Mouse (Mus musculus) C2C12 (cell line): ENCODE data around the gene Slamf8.

Experiments
- CTCF ChIP-seq: IDR thresholded peaks from one replicate; pipeline ENCODE4 v1.5.1; 2011; ENCODE audit not compliant: control insufficient read depth, insufficient read depth, insufficient read length
- MYOG ChIP-seq: IDR thresholded peaks from one replicate; pipeline ENCODE4 v1.6.1; 2011; ENCODE audit not compliant: control insufficient read depth, insufficient read length; ENCODE audit errors: extremely low read depth

DNA sequence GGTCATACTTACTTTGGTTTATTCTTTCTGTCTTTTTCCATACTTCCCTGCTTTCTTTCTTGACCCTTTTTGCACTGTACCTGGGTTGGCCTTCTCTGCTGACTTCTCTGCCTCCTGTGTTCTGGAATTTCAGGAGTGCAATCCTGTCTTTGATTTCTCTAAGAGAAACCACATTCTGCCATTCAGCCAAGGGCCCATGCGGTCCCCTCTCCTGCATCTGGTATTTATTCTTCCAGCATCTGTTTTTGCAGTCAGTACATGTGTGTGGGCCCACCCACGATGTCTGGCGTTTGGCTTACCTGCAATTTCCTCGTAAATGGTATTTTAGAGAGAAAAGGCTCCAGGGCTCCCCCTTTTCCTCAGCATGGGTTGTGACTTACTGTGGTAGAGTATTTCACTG lies 27.8 kb upstream of the Slamf8 start:
- TF ChIP-seq CTCF (no peak), MYOG (no peak)
